Mouse (Mus musculus): ENCODE data around the gene Ogfod1.

DNA sequence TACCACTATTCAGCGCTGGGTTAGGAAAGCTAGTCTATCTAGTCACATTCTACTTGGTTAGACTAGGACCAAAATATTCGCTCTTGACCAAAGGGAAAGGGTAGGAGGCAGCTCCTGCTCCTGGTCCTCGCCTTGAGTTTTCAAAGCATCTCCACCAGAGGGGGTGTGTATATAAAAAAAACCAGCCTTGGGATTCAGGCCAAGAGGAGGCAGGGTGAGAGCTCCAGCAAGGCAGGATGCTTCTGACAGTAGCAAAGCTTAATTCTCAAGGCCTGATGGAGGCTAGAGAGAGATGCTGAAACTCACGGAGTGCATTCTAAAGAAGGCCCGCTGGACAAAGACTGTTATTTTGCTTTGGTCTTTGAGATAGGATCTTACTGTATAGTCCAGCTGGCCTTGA, 67.1 kb downstream of the Ogfod1 start:
- TF ChIP-seq TAL1 (IDR thresholded peaks at IDR 0.05; ENCODE audit: low read length) = no peak
- TF ChIP-seq GATA1 (IDR thresholded peaks at IDR 0.05; ENCODE audit: low read length) = no peak
